In the genomic region with DNA sequence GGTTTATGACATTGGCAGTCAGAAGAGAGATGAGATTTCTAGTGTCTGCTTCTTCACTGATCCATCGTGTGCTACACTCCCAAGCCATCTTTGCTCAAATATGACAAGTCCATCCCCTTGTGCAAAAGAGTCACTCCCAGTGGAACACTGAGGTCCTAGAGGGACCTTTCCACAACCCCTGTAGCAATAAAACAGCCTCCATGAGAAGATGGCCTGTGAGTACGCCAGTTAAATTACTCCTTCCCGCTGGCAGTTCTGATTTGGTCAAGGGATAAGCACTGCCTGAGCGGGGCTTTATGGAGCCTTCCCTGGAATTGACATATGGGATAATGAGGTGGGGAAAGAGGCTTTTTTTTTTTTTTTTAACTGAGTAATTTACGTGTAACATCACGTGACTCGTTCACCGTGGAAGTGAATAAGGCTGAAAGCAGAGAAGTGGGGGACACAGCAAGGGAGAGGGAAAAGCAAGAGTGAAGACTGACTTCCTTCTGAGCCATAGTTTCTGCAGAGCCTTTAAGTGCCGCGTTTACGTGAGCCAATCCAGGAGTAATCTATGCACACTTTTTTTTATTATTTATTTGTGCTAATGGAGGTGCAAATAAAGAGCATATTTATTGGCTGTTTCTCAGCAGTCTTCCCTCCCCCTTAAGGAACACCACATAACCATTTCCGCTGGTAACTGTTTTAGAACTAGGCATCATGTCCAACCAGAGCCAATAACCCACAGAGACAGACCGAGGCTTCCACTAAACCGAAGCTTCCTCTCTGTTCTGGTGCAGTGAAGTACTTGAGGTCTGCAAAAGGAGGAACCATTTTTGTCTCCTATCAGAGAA, we compare ENCODE assay signal across 8 mouse cellular contexts. TPM values are rescaled to one million over a fixed set of nuclear protein-coding genes. Genes with fewer than 3 reads are reported as not detected.
A peak's percentile ranks its signal among the peaks of the same experiment; 100 is the strongest.
DNase-seq lines count a peak whose midpoint lies in the region; ATAC-seq lines count a peak whose summit lies in the region.

Gene Ralbp1 (minus strand): TSS at position 102 of the 833 bp plus-strand sequence.

- DNase-seq in urinary bladder, postnatal 14 days (ENCODE audit: low spot score), result peak; percentile 18
- DNase-seq in urinary bladder, postnatal 10 days (ENCODE audit: low spot score), result no peak
- DNase-seq in cerebellum, postnatal 10 days, result peak; percentile 48 to 62
- DNase-seq in gastrocnemius, adult 18-20 months (ENCODE audit: low spot score), result peak; percentile 22
- peak; percentile 51 to 57 for DNase-seq in left cerebral cortex, postnatal 14 days (ENCODE audit: low spot score in 2 of 2)
- peak; percentile 80 for DNase-seq in telencephalon, adult 2 months (ENCODE audit: low read depth, low spot score)

- peak within 1 kb of the TSS; percentile 93 for H3K9ac ChIP-seq in hindbrain, embryonic 13.5 days

- intact Hi-C loops in left cerebral cortex, postnatal 14 days (cut with DNase I), result no loop called here

- no peaks in the 10 kb centered on the region for H3K27me3 ChIP-seq in hindbrain, embryonic 13.5 days

- H3K27ac ChIP-seq in hindbrain, embryonic 13.5 days, result peak within 1 kb of the TSS; percentile 97

- 14% methylated on average over 14 of the region's 14 CpGs for WGBS in hindbrain, embryonic 13.5 days

- H3K9me3 ChIP-seq in hindbrain, embryonic 13.5 days, result no peaks in the 10 kb centered on the region

- ATAC-seq in hindbrain, embryonic 13.5 days (ENCODE audit: low FRiP score), result no peak
- ATAC-seq in megakaryocyte-erythroid progenitor cell, adult 5-6 weeks (replicated peaks; ENCODE audit: low FRiP score, low TSS enrichment, poor library complexity, severe bottlenecking), result peak; percentile 11; the same call in 1 of the 2 replicates

- peak within 1 kb of the TSS; percentile 95 for H3K4me3 ChIP-seq in hindbrain, embryonic 13.5 days

- peak within 1 kb of the TSS; percentile 79 for H3K4me2 ChIP-seq in hindbrain, embryonic 13.5 days

- no peaks in the 10 kb centered on the region for H3K36me3 ChIP-seq in hindbrain, embryonic 13.5 days

- peaks cover 39% of the 10 kb centered on the region for H3K4me1 ChIP-seq in hindbrain, embryonic 13.5 days (replicated peaks)

RNA-seq across cellular contexts. Expression of gene Ralbp1, which starts in this region (rescaled TPM):
- 10 to 100 TPM; 26.1 to 27.3 TPM for total RNA-seq in gastrocnemius, adult 18-20 months (2021)
- polyA plus RNA-seq in hindbrain, embryonic 13.5 days (2015; fragmentation: Nextera tagmentation; extraction: Ambion mirVana), result 56.1 and 58.3 TPM in 2 replicates
- 10 to 100 TPM; 43.4 to 47.2 TPM for total RNA-seq in left cerebral cortex, postnatal 14 days (2021)
- 37.8 and 38.0 TPM in 2 replicates for total RNA-seq in megakaryocyte-erythroid progenitor cell, adult 5-6 weeks (2014; fragmentation: Nextera tagmentation)
- total RNA-seq in megakaryocyte-erythroid progenitor cell, adult 5-6 weeks (2017), result 85.0 and 96.0 TPM in 2 replicates
